Mouse (Mus musculus) lung, embryonic 16.5 days (tissue): ENCODE results near the gene Trim14. TPM values are rescaled to one million over a fixed set of nuclear protein-coding genes. Genes with fewer than 3 reads are reported as not detected.

Experiments
- ATAC-seq: fragments of 200-750 bp; cut with Nextera tagmentation; 2 replicates; pipeline ENCODE4 v1.8.0; 2017; ENCODE audit warnings: low read depth, mild to moderate bottlenecking, moderate library complexity
- H3K27ac ChIP-seq: fragments of 300-500 bp; sonication (generic); 2 replicates; pipeline ENCODE4 v1.5.1; 2014; ENCODE audit warnings: mild to moderate bottlenecking, control low read depth, low read length
- H3K27me3 ChIP-seq: fragments of 300-500 bp; sonication (generic); 2 replicates; pipeline ENCODE4 v1.6.1; 2014; ENCODE audit warnings: low read depth, low read length, mixed read lengths; ENCODE audit not compliant: control insufficient read depth, insufficient read depth
- H3K36me3 ChIP-seq: fragments of 300-500 bp; sonication (generic); 2 replicates; pipeline ENCODE4 v1.6.1; 2014; ENCODE audit warnings: low read length; ENCODE audit not compliant: control insufficient read depth, insufficient read depth
- H3K4me1 ChIP-seq: fragments of 300-500 bp; sonication (generic); replicated peaks from 2 replicates; pipeline ENCODE4 v1.6.1; 2014; ENCODE audit warnings: low read length, mixed read lengths; ENCODE audit not compliant: control insufficient read depth, insufficient read depth
- H3K4me2 ChIP-seq: fragments of 300-500 bp; sonication (generic); 2 replicates; pipeline ENCODE4 v1.6.1; 2014; ENCODE audit warnings: low read depth, low read length, control low read depth
- H3K4me3 ChIP-seq: fragments of 300-500 bp; sonication (generic); 2 replicates; pipeline ENCODE4 v1.5.1; 2014; ENCODE audit warnings: mild to moderate bottlenecking, low read length, control low read depth
- H3K9ac ChIP-seq: fragments of 300-500 bp; sonication (generic); 2 replicates; pipeline ENCODE4 v1.6.1; 2014; ENCODE audit warnings: low read length, control low read depth
- H3K9me3 ChIP-seq: fragments of 300-500 bp; sonication (generic); 2 replicates; pipeline ENCODE4 v1.6.1; 2016; ENCODE audit warnings: low read length; ENCODE audit not compliant: control insufficient read depth
- WGBS: fragments of 180-500 bp; shearing (Covaris S2); extraction: QIAGEN DNeasy Blood & Tissue Kit; methylation state at CpG from one replicate; pipeline ENCODE4 v1.1.7; 2014; 5-methylcytosine and 5-hydroxymethylcytosine counted together
- polyA plus RNA-seq: library from polyadenylated mRNA; unstranded; fragments of >200 nt; fragmentation: Nextera tagmentation; extraction: Ambion mirVana; gene quantifications from 2 replicates; pipeline ENCODE4 v1.2.1, GENCODE M21; 2015

Gene Trim14
- polyA plus RNA-seq, 1 experiment from 2014 or later = 3.4 TPM

- Histone ChIP-seq H3K27me3 (no peaks in the 10 kb centered on the region), H3K4me3 (no peak overlapping the region), H3K36me3 (peaks cover 16% of the 10 kb centered on the region), H3K9ac (no peak overlapping the region), H3K4me1 (no peaks in the 10 kb centered on the region), H3K27ac (no peak overlapping the region), H3K4me2 (no peak overlapping the region), H3K9me3 (no peaks in the 10 kb centered on the region)
- no peak for ATAC-seq
- 86% methylated on average over 2 of the region's 2 CpGs for WGBS
Observed at GRCm38 (mm10) chr4:46479081-46479480, 56.9 kb downstream of the Trim14 start.

GRCm38 (mm10) chr4:46475101-46475500, 60.8 kb downstream of the Trim14 start:
- no peaks in the 10 kb centered on the region for H3K9me3 ChIP-seq
- WGBS = 94% methylated on average over 5 of the region's 5 CpGs
- peaks cover 48% of the 10 kb centered on the region for H3K36me3 ChIP-seq
- no peaks in the 10 kb centered on the region for H3K27me3 ChIP-seq
- H3K4me1 ChIP-seq = no peaks in the 10 kb centered on the region
- no peak overlapping the region for H3K9ac ChIP-seq
- no peak overlapping the region for H3K4me2 ChIP-seq
- H3K27ac ChIP-seq = no peak overlapping the region
- ATAC-seq = no peak
- H3K4me3 ChIP-seq = no peak overlapping the region

- Histone ChIP-seq H3K9me3 (no peaks in the 10 kb centered on the region), H3K4me2 (no peak overlapping the region), H3K27me3 (no peaks in the 10 kb centered on the region), H3K4me3 (no peak overlapping the region), H3K4me1 (no peaks in the 10 kb centered on the region), H3K27ac (no peak overlapping the region), H3K9ac (no peak overlapping the region), H3K36me3 (peaks cover 69% of the 10 kb centered on the region)
- ATAC-seq = no peak
- 83% methylated on average over 3 of the region's 3 CpGs for WGBS
Observed at GRCm38 (mm10) chr4:46465740-46466139, 70.2 kb downstream of the Trim14 start.

- peak; percentile 47; the same call in 1 of the 2 replicates for ATAC-seq
Observed at GRCm38 (mm10) chr4:46463130-46463830, 72.7 kb downstream of the Trim14 start.

GRCm38 (mm10) chr4:46458411-46458810, 77.5 kb downstream of the Trim14 start:
- peaks cover 22% of the 10 kb centered on the region for H3K36me3 ChIP-seq
- no peak overlapping the region for H3K4me2 ChIP-seq
- H3K9ac ChIP-seq = no peak overlapping the region
- H3K27me3 ChIP-seq = no peaks in the 10 kb centered on the region
- ATAC-seq = no peak
- no peaks in the 10 kb centered on the region for H3K9me3 ChIP-seq
- no peak overlapping the region for H3K27ac ChIP-seq
- 94% methylated on average over 2 of the region's 2 CpGs for WGBS
- H3K4me3 ChIP-seq = no peak overlapping the region
- H3K4me1 ChIP-seq = peaks cover 27% of the 10 kb centered on the region

More at GRCm38 (mm10) chr4:46463130-46463830, 72.7 kb downstream of the Trim14 start:
- no peak overlapping the region for H3K27ac ChIP-seq
- H3K27me3 ChIP-seq = no peaks in the 10 kb centered on the region
- H3K36me3 ChIP-seq = peaks cover 54% of the 10 kb centered on the region
- H3K9me3 ChIP-seq = no peaks in the 10 kb centered on the region
- H3K4me3 ChIP-seq = no peak overlapping the region
- no peaks in the 10 kb centered on the region for H3K4me1 ChIP-seq
- 71% methylated on average over 7 of the region's 7 CpGs for WGBS
- H3K9ac ChIP-seq = no peak overlapping the region
- no peak overlapping the region for H3K4me2 ChIP-seq

- Histone ChIP-seq H3K27me3 (no peaks in the 10 kb centered on the region), H3K27ac (no peak overlapping the region), H3K4me2 (no peak overlapping the region), H3K36me3 (peaks cover 15% of the 10 kb centered on the region), H3K4me3 (no peak overlapping the region), H3K9me3 (no peaks in the 10 kb centered on the region), H3K4me1 (peaks cover 35% of the 10 kb centered on the region), H3K9ac (no peak overlapping the region)
- ATAC-seq = no peak
- 92% methylated on average over 3 of the region's 3 CpGs for WGBS
Observed at GRCm38 (mm10) chr4:46457186-46457585, 78.8 kb downstream of the Trim14 start.

- peaks cover 35% of the 10 kb centered on the region for H3K4me1 ChIP-seq
- no peak overlapping the region for H3K9ac ChIP-seq
- H3K27ac ChIP-seq = no peak overlapping the region
- no peak for ATAC-seq
- no peaks in the 10 kb centered on the region for H3K9me3 ChIP-seq
- no peak overlapping the region for H3K4me2 ChIP-seq
- no peak overlapping the region for H3K4me3 ChIP-seq
- WGBS = 80% methylated on average over 4 of the region's 4 CpGs
- peaks cover 15% of the 10 kb centered on the region for H3K36me3 ChIP-seq
- H3K27me3 ChIP-seq = no peaks in the 10 kb centered on the region
Observed at GRCm38 (mm10) chr4:46456762-46457161, 79.2 kb downstream of the Trim14 start.

- Histone ChIP-seq H3K4me1 (peaks cover 35% of the 10 kb centered on the region), H3K9me3 (no peaks in the 10 kb centered on the region), H3K36me3 (no peaks in the 10 kb centered on the region; the same call in 1 of the 2 replicates), H3K4me3 (peak overlapping the region; percentile 93; the same call in 1 of the 2 replicates), H3K4me2 (peak overlapping the region; percentile 91), H3K9ac (peak overlapping the region; percentile 43; the same call in 1 of the 2 replicates), H3K27ac (no peak overlapping the region), H3K27me3 (no peaks in the 10 kb centered on the region)
- WGBS = 68% methylated on average over 5 of the region's 5 CpGs
- no peak for ATAC-seq
Observed at GRCm38 (mm10) chr4:46454097-46454864, 81.7 kb downstream of the Trim14 start.
